Mouse (Mus musculus): ENCODE data around the gene Tenm1. TPM values are rescaled to one million over a fixed set of nuclear protein-coding genes. Genes with fewer than 3 reads are reported as not detected.

Gene Tenm1
- polyA plus RNA-seq, 1 experiment, result not detected

DNA sequence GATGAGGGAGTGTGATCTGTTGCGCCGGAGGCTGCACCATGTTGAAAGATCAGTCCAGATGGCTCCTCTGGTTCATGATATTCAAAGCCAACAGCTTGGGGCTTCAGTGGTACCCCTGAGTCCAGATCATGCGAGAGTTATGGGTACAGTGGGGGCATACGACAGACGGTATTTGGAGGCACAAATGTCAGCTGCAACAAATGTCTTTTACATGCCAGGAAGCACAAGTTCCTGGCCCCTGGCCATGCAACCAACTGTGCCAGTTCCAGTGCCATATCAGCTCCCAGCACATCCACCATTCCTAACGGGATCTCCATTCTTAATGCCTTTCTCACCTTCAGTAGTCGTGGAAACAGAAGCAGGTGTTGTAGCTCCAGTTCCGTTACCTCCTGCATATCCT lies 938.6 kb downstream of the Tenm1 start:
- Histone ChIP-seq H3K4me3 (ENCODE audit: insufficient read depth, low read length) (no peak overlapping the region), H3K27ac (ENCODE audit: insufficient read depth, low read depth, low read length) (no peak overlapping the region), H3K4me1 (ENCODE audit: control insufficient read depth, insufficient read depth, low read length) (no peaks in the 10 kb centered on the region)
- TF ChIP-seq CTCF (IDR thresholded peaks at IDR 0.05; ENCODE audit: low read depth, low read length) (no peak), POLR2A (IDR thresholded peaks at IDR 0.05; ENCODE audit: borderline replicate concordance, low read depth, low read length) (no peak)

- no peaks in the 10 kb centered on the region for H3K4me1 ChIP-seq (ENCODE audit: control insufficient read depth, insufficient read depth, low read length)
- H3K27ac ChIP-seq (ENCODE audit: insufficient read depth, low read depth, low read length), result no peak within 1 kb of the TSS
- H3K4me3 ChIP-seq (ENCODE audit: insufficient read depth, low read length), result no peak within 1 kb of the TSS
- TF ChIP-seq CTCF (IDR thresholded peaks at IDR 0.05; ENCODE audit: low read depth, low read length), result no peak
- TF ChIP-seq POLR2A (IDR thresholded peaks at IDR 0.05; ENCODE audit: borderline replicate concordance, low read depth, low read length), result no peak
Measured at GRCm38 (mm10) chrX:42489446-42489845, 939.5 kb downstream of the Tenm1 start, which contains the start of gene Tex13c2. Tex13c2 (plus strand) TSS chrX:42489691.

Other genes starting within 250 kb of the Tenm1 start
- not detected in 2 replicates for gene Tex13c1, start 162.0 kb upstream of the Tenm1 start, polyA plus RNA-seq (2012; ENCODE audit: insufficient read depth, insufficient read length, missing spikeins)